Mouse (Mus musculus) stomach, embryonic 16.5 days (tissue): ENCODE results near the gene Slc17a1. TPM values are rescaled to one million over a fixed set of nuclear protein-coding genes. Genes with fewer than 3 reads are reported as not detected.

Experiments used
- ATAC-seq: fragments of 200-750 bp; cut with Nextera tagmentation; 2 replicates; pipeline ENCODE4 v1.8.0; 2017; ENCODE audit warnings: moderate number of reproducible peaks, moderate TSS enrichment; ENCODE audit not compliant: insufficient read depth, low FRiP score
- H3K27ac ChIP-seq: fragments of 300-500 bp; sonication (generic); 2 replicates; pipeline ENCODE4 v1.5.1; 2014; ENCODE audit warnings: low read length
- H3K27me3 ChIP-seq: fragments of 300-500 bp; sonication (generic); 2 replicates; pipeline ENCODE4 v1.6.1; 2014; ENCODE audit warnings: low read length, control low read depth, mixed read lengths; ENCODE audit not compliant: control insufficient read depth, insufficient read depth
- H3K36me3 ChIP-seq: fragments of 300-500 bp; sonication (generic); 2 replicates; pipeline ENCODE4 v1.6.1; 2014; ENCODE audit warnings: low read length; ENCODE audit not compliant: control insufficient read depth, insufficient read depth
- H3K4me1 ChIP-seq: fragments of 300-500 bp; sonication (generic); 2 replicates; pipeline ENCODE4 v1.6.1; 2014; ENCODE audit warnings: low read length, control low read depth, mixed read lengths; ENCODE audit not compliant: control insufficient read depth, insufficient read depth
- H3K4me2 ChIP-seq: fragments of 300-500 bp; sonication (generic); 2 replicates; pipeline ENCODE4 v1.6.1; 2014; ENCODE audit warnings: low read depth, low read length, mixed read lengths
- H3K4me3 ChIP-seq: fragments of 300-500 bp; sonication (generic); replicated peaks from 2 replicates; pipeline ENCODE4 v1.5.1; 2014; ENCODE audit warnings: mild to moderate bottlenecking, low read length
- H3K9ac ChIP-seq: fragments of 300-500 bp; sonication (generic); 2 replicates; pipeline ENCODE4 v1.6.1; 2014; ENCODE audit warnings: low read length
- H3K9me3 ChIP-seq: fragments of 300-500 bp; sonication (generic); replicated peaks from 2 replicates; pipeline ENCODE4 v1.6.1; 2016; ENCODE audit warnings: low read length, control low read depth; ENCODE audit not compliant: control insufficient read depth
- WGBS: fragments of 180-500 bp; shearing (Covaris S2); extraction: QIAGEN DNeasy Blood & Tissue Kit; methylation state at CpG from one replicate; pipeline ENCODE4 v1.1.7; 2014; 5-methylcytosine and 5-hydroxymethylcytosine counted together
- polyA plus RNA-seq: library from polyadenylated mRNA; unstranded; fragments of >200 nt; fragmentation: Nextera tagmentation; extraction: Ambion mirVana; gene quantifications from 2 replicates; pipeline ENCODE4 v1.2.1, GENCODE M21; 2015

Slc17a1 gene
- 0.22 TPM in 1 of 2 replicates, not detected in the other for polyA plus RNA-seq

- H3K4me2 ChIP-seq: no peak within 1 kb of the TSS
- H3K27ac ChIP-seq: no peak within 1 kb of the TSS
- H3K36me3 ChIP-seq: no peaks in the 10 kb centered on the region
- H3K27me3 ChIP-seq: no peaks in the 10 kb centered on the region
- H3K9me3 ChIP-seq: no peaks in the 10 kb centered on the region
- H3K4me3 ChIP-seq: no peak within 1 kb of the TSS
- no peak for ATAC-seq
- H3K4me1 ChIP-seq: no peaks in the 10 kb centered on the region
- H3K9ac ChIP-seq: no peak within 1 kb of the TSS
- 85% methylated on average over 7 of the region's 7 CpGs for WGBS
Observed at GRCm38 (mm10) chr13:23867405-23867804, at the start of gene Slc17a1. Slc17a1 (plus strand) TSS chr13:23867750.

- ATAC-seq: no peak
- Histone ChIP-seq H3K4me2 (no peak overlapping the region), H3K36me3 (no peaks in the 10 kb centered on the region)
Observed at GRCm38 (mm10) chr13:23820179-23820940, 47.2 kb upstream of the Slc17a1 start.

GRCm38 (mm10) chr13:23822213-23822612 lies 45.3 kb upstream of the Slc17a1 start:
- no peak for ATAC-seq
- H3K4me2 ChIP-seq: no peak overlapping the region
- no peak overlapping the region for H3K9ac ChIP-seq
- H3K4me1 ChIP-seq: no peaks in the 10 kb centered on the region
- H3K4me3 ChIP-seq: no peak overlapping the region
- no peak overlapping the region for H3K27ac ChIP-seq
- H3K27me3 ChIP-seq: no peaks in the 10 kb centered on the region
- WGBS: 71% methylated on average over 3 of the region's 3 CpGs
- H3K9me3 ChIP-seq: no peaks in the 10 kb centered on the region
- H3K36me3 ChIP-seq: no peaks in the 10 kb centered on the region

More at GRCm38 (mm10) chr13:23820179-23820940, 47.2 kb upstream of the Slc17a1 start:
- no peaks in the 10 kb centered on the region for H3K27me3 ChIP-seq
- no peaks in the 10 kb centered on the region for H3K9me3 ChIP-seq
- H3K9ac ChIP-seq: no peak overlapping the region
- H3K4me1 ChIP-seq: no peaks in the 10 kb centered on the region
- H3K4me3 ChIP-seq: no peak overlapping the region
- no peak overlapping the region for H3K27ac ChIP-seq
- WGBS: 59% methylated on average over 4 of the region's 4 CpGs

GRCm38 (mm10) chr13:23826606-23827005 lies 40.9 kb upstream of the Slc17a1 start:
- no peak overlapping the region for H3K4me2 ChIP-seq

GRCm38 (mm10) chr13:23833053-23833452 lies 34.5 kb upstream of the Slc17a1 start:
- Histone ChIP-seq H3K36me3 (no peaks in the 10 kb centered on the region), H3K4me1 (no peaks in the 10 kb centered on the region), H3K27ac (no peak overlapping the region), H3K9me3 (no peaks in the 10 kb centered on the region), H3K27me3 (no peaks in the 10 kb centered on the region), H3K9ac (no peak overlapping the region), H3K4me3 (no peak overlapping the region), H3K4me2 (no peak overlapping the region)
- no peak for ATAC-seq
- WGBS: 12% methylated on average over 6 of the region's 6 CpGs

More at GRCm38 (mm10) chr13:23826606-23827005, 40.9 kb upstream of the Slc17a1 start:
- WGBS: 56% methylated on average over 3 of the region's 3 CpGs
- H3K27me3 ChIP-seq: no peaks in the 10 kb centered on the region
- ATAC-seq: no peak
- H3K4me3 ChIP-seq: no peak overlapping the region
- no peak overlapping the region for H3K27ac ChIP-seq
- no peaks in the 10 kb centered on the region for H3K9me3 ChIP-seq
- no peak overlapping the region for H3K9ac ChIP-seq
- H3K36me3 ChIP-seq: no peaks in the 10 kb centered on the region
- no peaks in the 10 kb centered on the region for H3K4me1 ChIP-seq

GRCm38 (mm10) chr13:23834836-23835235 lies 32.7 kb upstream of the Slc17a1 start:
- no peaks in the 10 kb centered on the region for H3K27me3 ChIP-seq
- H3K4me3 ChIP-seq: no peak overlapping the region
- H3K27ac ChIP-seq: no peak overlapping the region
- WGBS: 85% methylated on average over 5 of the region's 5 CpGs
- no peaks in the 10 kb centered on the region for H3K4me1 ChIP-seq
- no peaks in the 10 kb centered on the region for H3K9me3 ChIP-seq
- no peak for ATAC-seq
- H3K36me3 ChIP-seq: no peaks in the 10 kb centered on the region
- no peak overlapping the region for H3K4me2 ChIP-seq
- no peak overlapping the region for H3K9ac ChIP-seq

- ATAC-seq: no peak
- no peaks in the 10 kb centered on the region for H3K36me3 ChIP-seq
- H3K4me2 ChIP-seq: no peak overlapping the region
- no peaks in the 10 kb centered on the region for H3K27me3 ChIP-seq
- no peak overlapping the region for H3K9ac ChIP-seq
- WGBS: 89% methylated on average over 5 of the region's 5 CpGs
- no peak overlapping the region for H3K27ac ChIP-seq
- H3K4me3 ChIP-seq: no peak overlapping the region
- no peaks in the 10 kb centered on the region for H3K4me1 ChIP-seq
- H3K9me3 ChIP-seq: no peaks in the 10 kb centered on the region
Observed at GRCm38 (mm10) chr13:23836630-23837029, 30.9 kb upstream of the Slc17a1 start.

- Histone ChIP-seq H3K4me2 (no peak within 1 kb of the TSS), H3K4me1 (no peaks in the 10 kb centered on the region), H3K9me3 (no peaks in the 10 kb centered on the region), H3K9ac (no peak within 1 kb of the TSS), H3K27ac (no peak within 1 kb of the TSS), H3K4me3 (no peak within 1 kb of the TSS), H3K27me3 (no peaks in the 10 kb centered on the region), H3K36me3 (no peaks in the 10 kb centered on the region)
- no peak for ATAC-seq
- WGBS: 65% methylated on average over 2 of the region's 2 CpGs
Observed at GRCm38 (mm10) chr13:23839308-23839707, 28.2 kb upstream of the Slc17a1 start, which contains the start of gene Slc17a3. Slc17a3 (plus strand) TSS chr13:23839434.

- 72% methylated on average over 4 of the region's 4 CpGs for WGBS
- ATAC-seq: no peak
- Histone ChIP-seq H3K9me3 (no peaks in the 10 kb centered on the region), H3K27me3 (no peaks in the 10 kb centered on the region), H3K4me3 (no peak overlapping the region), H3K4me2 (no peak overlapping the region), H3K4me1 (no peaks in the 10 kb centered on the region), H3K27ac (no peak overlapping the region), H3K9ac (no peak overlapping the region), H3K36me3 (no peaks in the 10 kb centered on the region)
Observed at GRCm38 (mm10) chr13:23845851-23846250, 21.7 kb upstream of the Slc17a1 start.
